Mouse (Mus musculus) liver, embryonic 11.5 days (tissue): ENCODE results near the gene Lrrc66. TPM values are rescaled to one million over a fixed set of nuclear protein-coding genes. Genes with fewer than 3 reads are reported as not detected.
"Not testable (repeated sequence)": the region's sequence is repeated elsewhere in the genome, so short reads cannot be mapped to it uniquely, and the experiment has no call there.

Source experiments
- ATAC-seq: fragments of 200-750 bp; cut with Nextera tagmentation; replicated peaks from 2 replicates; pipeline ENCODE4 v1.8.0; 2017; ENCODE audit warnings: moderate number of reproducible peaks, mild to moderate bottlenecking, moderate TSS enrichment, moderate library complexity; ENCODE audit not compliant: low FRiP score
- DNase-seq: peaks from one replicate; pipeline ENCODE4 v3.0.0-alpha.2; 2017; ENCODE audit warnings: low spot score
- H3K27ac ChIP-seq: fragments of 300-500 bp; sonication (generic); 2 replicates; pipeline ENCODE4 v1.5.1; 2014; ENCODE audit warnings: mild to moderate bottlenecking, low read depth, low read length, control low read depth
- H3K27me3 ChIP-seq: fragments of 300-500 bp; sonication (generic); replicated peaks from 2 replicates; pipeline ENCODE4 v1.6.1; 2014; ENCODE audit warnings: low read length, mixed read lengths; ENCODE audit not compliant: control insufficient read depth, insufficient read depth
- H3K36me3 ChIP-seq: fragments of 300-500 bp; sonication (generic); 2 replicates; pipeline ENCODE4 v1.6.1; 2014; ENCODE audit warnings: mild to moderate bottlenecking, low read length, moderate library complexity, mixed read lengths; ENCODE audit not compliant: control insufficient read depth, insufficient read depth
- H3K4me1 ChIP-seq: fragments of 300-500 bp; sonication (generic); replicated peaks from 2 replicates; pipeline ENCODE4 v1.6.1; 2014; ENCODE audit warnings: low read length, mixed read lengths; ENCODE audit not compliant: control insufficient read depth, insufficient read depth
- H3K4me2 ChIP-seq: fragments of 300-500 bp; sonication (generic); 2 replicates; pipeline ENCODE4 v1.6.1; 2014; ENCODE audit warnings: mild to moderate bottlenecking, control low read depth, moderate library complexity
- H3K4me3 ChIP-seq: fragments of 300-500 bp; sonication (generic); 2 replicates; pipeline ENCODE4 v1.5.1; 2014; ENCODE audit warnings: low read depth, low read length, control low read depth
- H3K9ac ChIP-seq: fragments of 300-500 bp; sonication (generic); 2 replicates; pipeline ENCODE4 v1.6.1; 2014; ENCODE audit warnings: low read depth, low read length, control low read depth
- H3K9me3 ChIP-seq: fragments of 300-500 bp; sonication (generic); 2 replicates; pipeline ENCODE4 v1.6.1; 2016; ENCODE audit warnings: low read length, inconsistent platforms, mixed read lengths; ENCODE audit not compliant: control insufficient read depth
- WGBS: fragments of 180-500 bp; shearing (Covaris S2); extraction: QIAGEN DNeasy Blood & Tissue Kit; methylation state at CpG from one replicate; pipeline ENCODE4 v1.1.7; 2014; 5-methylcytosine and 5-hydroxymethylcytosine counted together
- polyA plus RNA-seq: library from polyadenylated mRNA; unstranded; fragments of >200 nt; fragmentation: Nextera tagmentation; extraction: Ambion mirVana; gene quantifications from 2 replicates; pipeline ENCODE4 v1.2.1, GENCODE M21; 2014

The Lrrc66 gene
- polyA plus RNA-seq, 1 experiment from 2014 or later = 0.74 TPM

DNA sequence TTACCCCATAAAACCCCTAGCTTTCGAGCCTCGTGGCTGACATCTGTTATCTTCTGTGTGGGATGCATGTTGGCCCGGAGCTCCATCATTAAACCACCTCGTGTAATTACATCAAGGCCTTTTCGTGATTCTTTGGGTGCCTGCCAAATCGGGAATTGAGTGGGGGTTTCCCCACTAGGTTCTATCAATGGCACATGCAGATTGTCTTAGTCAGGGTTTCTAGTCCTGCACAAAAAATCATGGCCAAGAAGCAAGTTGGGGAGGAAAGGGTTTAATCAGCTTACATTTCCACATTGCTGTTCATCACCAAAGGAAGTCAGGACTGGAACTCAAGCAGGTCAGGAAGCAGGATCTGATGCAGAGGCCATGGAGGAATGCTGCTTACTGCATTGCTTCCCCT lies 48.3 kb downstream of the Lrrc66 start:
- not testable (repeated sequence) for H3K4me3 ChIP-seq, H3K9me3 ChIP-seq, DNase-seq, H3K9ac ChIP-seq, H3K27ac ChIP-seq, H3K4me2 ChIP-seq, H3K27me3 ChIP-seq, H3K4me1 ChIP-seq, H3K36me3 ChIP-seq, ATAC-seq
- 71% methylated on average over 6 of the region's 6 CpGs for WGBS

- no peak overlapping the region for H3K27ac ChIP-seq
- H3K4me3 ChIP-seq = no peak overlapping the region
- WGBS = 83% methylated on average over 3 of the region's 3 CpGs
- no peak overlapping the region for H3K9ac ChIP-seq
- no peaks in the 10 kb centered on the region for H3K4me1 ChIP-seq
- no peak overlapping the region for H3K4me2 ChIP-seq
- H3K36me3 ChIP-seq = no peaks in the 10 kb centered on the region
- H3K9me3 ChIP-seq = no peaks in the 10 kb centered on the region
- ATAC-seq (no peak), DNase-seq (no peak)
- no peaks in the 10 kb centered on the region for H3K27me3 ChIP-seq
Measured at GRCm38 (mm10) chr5:73578131-73578530, 54.2 kb downstream of the Lrrc66 start.

DNA sequence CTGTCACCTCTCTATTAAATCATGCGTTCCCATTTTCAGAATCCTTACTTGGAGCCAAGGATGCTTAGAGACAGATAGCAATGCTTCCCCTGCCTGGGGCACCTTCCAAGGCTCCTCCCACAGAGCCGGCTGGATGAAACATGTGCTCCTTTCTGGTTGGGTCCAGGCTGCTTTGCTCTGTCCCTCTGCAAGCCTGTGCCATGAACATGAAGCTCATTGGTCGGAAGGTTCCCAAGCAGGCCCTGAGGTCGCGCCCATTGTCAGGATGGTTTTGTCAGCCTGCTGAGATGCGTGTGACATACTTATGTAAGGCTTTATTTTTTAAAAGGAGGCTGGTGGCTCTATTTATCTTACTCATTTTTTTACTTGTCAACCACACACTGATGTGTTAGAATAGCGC lies 55.6 kb downstream of the Lrrc66 start:
- Histone ChIP-seq H3K9ac (no peak overlapping the region), H3K9me3 (no peaks in the 10 kb centered on the region), H3K4me3 (no peak overlapping the region), H3K27ac (no peak overlapping the region), H3K27me3 (no peaks in the 10 kb centered on the region), H3K4me2 (no peak overlapping the region), H3K36me3 (no peaks in the 10 kb centered on the region), H3K4me1 (no peaks in the 10 kb centered on the region)
- no peak for ATAC-seq
- DNase-seq = no peak
- 72% methylated on average over 7 of the region's 7 CpGs for WGBS

GRCm38 (mm10) chr5:73574616-73575015 lies 57.7 kb downstream of the Lrrc66 start:
- no peaks in the 10 kb centered on the region for H3K27me3 ChIP-seq
- H3K4me3 ChIP-seq = no peak overlapping the region
- H3K4me1 ChIP-seq = no peaks in the 10 kb centered on the region
- 90% methylated on average over 4 of the region's 4 CpGs for WGBS
- DNase-seq (no peak), ATAC-seq (no peak)
- no peak overlapping the region for H3K4me2 ChIP-seq
- no peaks in the 10 kb centered on the region for H3K9me3 ChIP-seq
- no peaks in the 10 kb centered on the region for H3K36me3 ChIP-seq
- no peak overlapping the region for H3K27ac ChIP-seq
- no peak overlapping the region for H3K9ac ChIP-seq

- WGBS = 78% methylated on average over 7 of the region's 7 CpGs
- Histone ChIP-seq H3K27me3 (no peaks in the 10 kb centered on the region), H3K27ac (no peak overlapping the region), H3K9ac (no peak overlapping the region), H3K4me3 (no peak overlapping the region), H3K9me3 (no peaks in the 10 kb centered on the region), H3K36me3 (no peaks in the 10 kb centered on the region), H3K4me1 (no peaks in the 10 kb centered on the region), H3K4me2 (no peak overlapping the region)
- DNase-seq (no peak), ATAC-seq (no peak)
Measured at GRCm38 (mm10) chr5:73573789-73574188, 58.5 kb downstream of the Lrrc66 start.

- DNase-seq (no peak), ATAC-seq (no peak)
- no peaks in the 10 kb centered on the region for H3K27me3 ChIP-seq
- H3K4me2 ChIP-seq = no peak overlapping the region
- no peak overlapping the region for H3K4me3 ChIP-seq
- no peaks in the 10 kb centered on the region for H3K36me3 ChIP-seq
- H3K4me1 ChIP-seq = no peaks in the 10 kb centered on the region
- 87% methylated on average over 2 of the region's 2 CpGs for WGBS
- H3K9me3 ChIP-seq = no peaks in the 10 kb centered on the region
- no peak overlapping the region for H3K27ac ChIP-seq
- H3K9ac ChIP-seq = no peak overlapping the region
Measured at GRCm38 (mm10) chr5:73572846-73573245, 59.5 kb downstream of the Lrrc66 start.

- 88% methylated on average over 6 of the region's 6 CpGs for WGBS
- no peaks in the 10 kb centered on the region for H3K9me3 ChIP-seq
- H3K9ac ChIP-seq = no peak overlapping the region
- H3K36me3 ChIP-seq = no peaks in the 10 kb centered on the region
- H3K27me3 ChIP-seq = no peaks in the 10 kb centered on the region
- no peak for ATAC-seq
- no peak overlapping the region for H3K27ac ChIP-seq
- no peak for DNase-seq
- no peak overlapping the region for H3K4me3 ChIP-seq
- no peaks in the 10 kb centered on the region for H3K4me1 ChIP-seq
- no peak overlapping the region for H3K4me2 ChIP-seq
Measured at GRCm38 (mm10) chr5:73571395-73572156, 60.8 kb downstream of the Lrrc66 start.

DNA sequence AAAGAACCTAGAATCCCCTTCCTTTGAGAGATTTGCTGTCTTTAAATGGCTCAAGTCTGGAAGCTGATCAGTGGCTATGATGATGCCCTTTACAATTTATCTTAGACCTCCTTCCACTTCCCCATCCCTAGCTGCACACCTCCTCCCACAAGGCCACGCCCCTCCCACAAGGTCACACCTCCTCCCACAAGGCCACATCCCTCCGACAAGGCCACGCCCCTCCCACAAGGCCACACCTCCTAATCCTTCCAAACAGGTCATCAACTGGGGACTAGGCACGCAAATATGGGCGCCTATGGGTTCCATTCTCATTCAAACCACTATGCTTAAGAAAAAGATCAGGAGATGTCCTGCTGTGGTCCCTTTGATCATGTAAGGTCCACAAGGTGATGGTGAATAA lies 63.1 kb downstream of the Lrrc66 start:
- Histone ChIP-seq H3K27me3 (no peaks in the 10 kb centered on the region), H3K4me1 (no peaks in the 10 kb centered on the region), H3K36me3 (no peaks in the 10 kb centered on the region), H3K27ac (no peak overlapping the region), H3K4me3 (no peak overlapping the region), H3K9ac (no peak overlapping the region), H3K9me3 (no peaks in the 10 kb centered on the region), H3K4me2 (no peak overlapping the region)
- no peak for ATAC-seq
- no peak for DNase-seq
- 79% methylated on average over 5 of the region's 5 CpGs for WGBS

- Histone ChIP-seq H3K27me3 (no peaks in the 10 kb centered on the region), H3K4me2 (no peak overlapping the region), H3K4me1 (no peaks in the 10 kb centered on the region), H3K36me3 (no peaks in the 10 kb centered on the region), H3K4me3 (no peak overlapping the region), H3K27ac (no peak overlapping the region), H3K9me3 (no peaks in the 10 kb centered on the region), H3K9ac (no peak overlapping the region)
- ATAC-seq (no peak), DNase-seq (no peak)
- WGBS = 83% methylated on average over 4 of the region's 4 CpGs
Measured at GRCm38 (mm10) chr5:73566892-73567291, 65.4 kb downstream of the Lrrc66 start.
